In genomic region chr9:45983676-45984408, GRCm38 (mm10) we compare ENCODE assay signal across 7 mouse cellular contexts. TPM values are rescaled to one million over a fixed set of nuclear protein-coding genes. Genes with fewer than 3 reads are reported as not detected.
DNase-seq lines count a peak whose midpoint lies in the region; ATAC-seq and TF ChIP-seq lines count a peak whose summit lies in the region.

No protein-coding gene starts in this region.

- H3K4me3 ChIP-seq in C2C12 (ENCODE audit: insufficient read depth, poor library complexity, severe bottlenecking) (peak overlapping the region; percentile 55), ES-E14 (ENCODE audit: insufficient read depth in 1 of 2, low read depth in 1 of 2, low read length in 2 of 2, poor library complexity in 1 of 2, severe bottlenecking in 1 of 2) (peak overlapping the region; percentile 73 to 86)
- H3K4me3 ChIP-seq in kidney, embryonic 14.5 days (ENCODE audit: low read length): peak overlapping the region; percentile 83
- H3K4me3 ChIP-seq in lung, embryonic 15.5 days: peak overlapping the region; percentile 90
- peak overlapping the region; percentile 97 for H3K4me3 ChIP-seq in neural tube, embryonic 14.5 days (ENCODE audit: low read depth, low read length)

- H3ac ChIP-seq in C2C12 (ENCODE audit: control insufficient read depth, insufficient read length, low read depth): peak overlapping the region; percentile 96

- H3K4me1 ChIP-seq in ES-E14 (ENCODE audit: control insufficient read depth in 2 of 2, insufficient read depth in 2 of 2, low read length in 2 of 2, poor library complexity in 1 of 2): peaks cover 4 to 12% of the 10 kb centered on the region in 2 experiments; a peak in 1 of 4 replicates
- peaks cover 7% of the 10 kb centered on the region; the same call in 1 of the 2 replicates for H3K4me1 ChIP-seq in kidney, embryonic 14.5 days (ENCODE audit: control insufficient read depth, insufficient read depth, low read length)
- peaks cover 25% of the 10 kb centered on the region for H3K4me1 ChIP-seq in lung, embryonic 15.5 days
- H3K4me1 ChIP-seq in neural tube, embryonic 14.5 days (ENCODE audit: control insufficient read depth, insufficient read depth, low read length): peaks cover 29% of the 10 kb centered on the region

- peaks cover 63% of the 10 kb centered on the region for H3K79me2 ChIP-seq in C2C12 (ENCODE audit: control insufficient read depth, insufficient read depth)

- no peaks in the 10 kb centered on the region for H3K27me3 ChIP-seq in C2C12 (ENCODE audit: control insufficient read depth, insufficient read depth, insufficient read length)
- H3K27me3 ChIP-seq in kidney, embryonic 14.5 days (ENCODE audit: control insufficient read depth, insufficient read depth, low read length): no peaks in the 10 kb centered on the region
- no peaks in the 10 kb centered on the region for H3K27me3 ChIP-seq in lung, embryonic 15.5 days
- no peaks in the 10 kb centered on the region for H3K27me3 ChIP-seq in neural tube, embryonic 14.5 days (ENCODE audit: control insufficient read depth, insufficient read depth, low read length)

- in situ Hi-C loops in ES-E14 (cut with MboI; ENCODE audit: low sequenced_read_pairs in 2 of 2, unreplicated experiment in 2 of 2): no loop called here

- no peaks in the 10 kb centered on the region for H3K9me3 ChIP-seq in ES-E14 (ENCODE audit: control insufficient read depth, insufficient read depth, low read depth, low read length)
- no peaks in the 10 kb centered on the region for H3K9me3 ChIP-seq in kidney, embryonic 14.5 days (ENCODE audit: control insufficient read depth, low read length)
- no peaks in the 10 kb centered on the region for H3K9me3 ChIP-seq in lung, embryonic 15.5 days
- no peaks in the 10 kb centered on the region for H3K9me3 ChIP-seq in neural tube, embryonic 14.5 days (ENCODE audit: control insufficient read depth, low read length)

- WGBS in kidney, embryonic 14.5 days: under 1% methylated on average over 23 of the region's 23 CpGs
- WGBS in lung, embryonic 15.5 days: under 1% methylated on average over 23 of the region's 23 CpGs
- 1% methylated on average over 23 of the region's 23 CpGs for WGBS in neural tube, embryonic 14.5 days

- TF ChIP-seq CTCF in C2C12 (IDR thresholded peaks at IDR 0.05; ENCODE audit: control insufficient read depth, insufficient read depth, insufficient read length): no peak

- no peak; the same call in 1 of the 2 replicates for ATAC-seq in kidney, embryonic 14.5 days (ENCODE audit: low FRiP score, low TSS enrichment)
- no peak for ATAC-seq in lung, embryonic 15.5 days (ENCODE audit: borderline replicate concordance, extremely low read depth, low FRiP score, low TSS enrichment)
- ATAC-seq in neural tube, embryonic 14.5 days (ENCODE audit: low read depth): no peak

- DNase-seq in ES-E14 (ENCODE audit: low read depth, low spot score): no peak
- peak; percentile 65 to 70 for DNase-seq in cerebellum, postnatal 10 days
- DNase-seq in heart, adult 18-20 months: peak; percentile 9 to 58

- H3K36me3 ChIP-seq in C2C12 (ENCODE audit: control insufficient read depth, insufficient read depth) (peaks cover 15% of the 10 kb centered on the region), ES-E14 (ENCODE audit: control insufficient read depth, insufficient read depth, low read length, poor library complexity, severe bottlenecking) (no peaks in the 10 kb centered on the region)
- H3K36me3 ChIP-seq in kidney, embryonic 14.5 days (ENCODE audit: control insufficient read depth, insufficient read depth, low read length): no peaks in the 10 kb centered on the region
- H3K36me3 ChIP-seq in lung, embryonic 15.5 days: no peaks in the 10 kb centered on the region
- no peaks in the 10 kb centered on the region for H3K36me3 ChIP-seq in neural tube, embryonic 14.5 days (ENCODE audit: control insufficient read depth, insufficient read depth, low read length)

- no peak overlapping the region; the same call in 1 of the 2 replicates for H3K27ac ChIP-seq in ES-E14 (ENCODE audit: insufficient read depth, low read depth, low read length, poor library complexity, severe bottlenecking)
- peak overlapping the region; percentile 94 for H3K27ac ChIP-seq in kidney, embryonic 14.5 days (ENCODE audit: low read depth, low read length)
- peak overlapping the region; percentile 92 for H3K27ac ChIP-seq in lung, embryonic 15.5 days
- peak overlapping the region; percentile 92 for H3K27ac ChIP-seq in neural tube, embryonic 14.5 days (ENCODE audit: low read depth, low read length)

- peak overlapping the region; percentile 93 for H3K9ac ChIP-seq in ES-E14 (ENCODE audit: insufficient read depth, low read depth, low read length, poor library complexity, severe bottlenecking)
- H3K9ac ChIP-seq in kidney, embryonic 14.5 days (ENCODE audit: low read depth, low read length): peak overlapping the region; percentile 93
- peak overlapping the region; percentile 93 for H3K9ac ChIP-seq in lung, embryonic 15.5 days
- H3K9ac ChIP-seq in neural tube, embryonic 14.5 days (replicated peaks; ENCODE audit: low read depth, low read length): peak overlapping the region; percentile 95

- peaks cover 52% of the 10 kb centered on the region for H3K79me3 ChIP-seq in C2C12 (ENCODE audit: low read depth)

- H3K4me2 ChIP-seq in kidney, embryonic 14.5 days (replicated peaks; ENCODE audit: low read depth, low read length): peak overlapping the region; percentile 59
- peak overlapping the region; percentile 78 for H3K4me2 ChIP-seq in lung, embryonic 15.5 days
- H3K4me2 ChIP-seq in neural tube, embryonic 14.5 days (ENCODE audit: low read depth, low read length): peak overlapping the region; percentile 89

TF ChIP-seq in C2C12, 6 proteins besides CTCF, POLR2A, EP300 and RAD21:
- TF ChIP-seq MAX (IDR thresholded peaks at IDR 0.05) (no peak), MYOG (IDR thresholded peaks at IDR 0.05; ENCODE audit: control insufficient read depth, extremely low read depth, insufficient read length) (no peak), MYOD1 (IDR thresholded peaks at IDR 0.05; ENCODE audit: control insufficient read depth, insufficient read length, low read depth) (no peak), CEBPB (IDR thresholded peaks at IDR 0.05; ENCODE audit: low read depth) (no peak), USF1 (IDR thresholded peaks at IDR 0.05; ENCODE audit: low read depth) (no peak), FOSL1 (IDR thresholded peaks at IDR 0.05; ENCODE audit: insufficient read depth, low read length, poor library complexity, severe bottlenecking) (no peak)

TF ChIP-seq in ES-E14, 5 proteins besides CTCF, POLR2A, EP300 and RAD21:
- TF ChIP-seq ZC3H11A (IDR thresholded peaks at IDR 0.05; ENCODE audit: borderline replicate concordance, low read depth, low read length): no peak
- TF ChIP-seq ZNF384 (IDR thresholded peaks at IDR 0.05; ENCODE audit: low read depth, low read length): peak; percentile 86
- TF ChIP-seq MAFK (IDR thresholded peaks at IDR 0.05; ENCODE audit: insufficient read depth, low read depth, low read length): no peak
- TF ChIP-seq CHD2 (IDR thresholded peaks at IDR 0.05; ENCODE audit: low read depth, low read length): no peak
- no peak for TF ChIP-seq HCFC1 (IDR thresholded peaks at IDR 0.05; ENCODE audit: borderline replicate concordance, insufficient read depth, low read length)

RNA-seq across cellular contexts. Expression of gene Pafah1b2, which starts 28.6 kb away (rescaled TPM):
- polyA plus RNA-seq in C2C12 (2012; fragmentation: generic; extraction: Trizol): 82.4 TPM
- 51.1 and 64.9 TPM in 2 replicates for total RNA-seq in ES-E14 (2012; rRNA removed)
- 10 to 100 TPM; 52.3 to 58.0 TPM for total RNA-seq in heart, adult 18-20 months (2021)
- 125 and 177 TPM in 2 replicates for polyA plus RNA-seq in kidney, embryonic 14.5 days (2014; fragmentation: Nextera tagmentation; extraction: Ambion mirVana)
- 174 and 175 TPM in 2 replicates for polyA plus RNA-seq in lung, embryonic 15.5 days (2015; fragmentation: Nextera tagmentation; extraction: Ambion mirVana)
- polyA plus RNA-seq in neural tube, embryonic 14.5 days (2014; fragmentation: Nextera tagmentation; extraction: Ambion mirVana): 307 and 318 TPM in 2 replicates

RNA-seq across cellular contexts. Expression of gene Sik3, which starts 28.8 kb away (rescaled TPM):
- 32.0 TPM for polyA plus RNA-seq in C2C12 (2012; fragmentation: generic; extraction: Trizol)
- total RNA-seq in ES-E14 (2012; rRNA removed): 18.9 and 25.3 TPM in 2 replicates
- 10 to 100 TPM; 67.9 to 69.1 TPM for total RNA-seq in heart, adult 18-20 months (2021)
- 10.1 and 11.2 TPM in 2 replicates for polyA plus RNA-seq in kidney, embryonic 14.5 days (2014; fragmentation: Nextera tagmentation; extraction: Ambion mirVana)
- 12.8 TPM in 2 replicates for polyA plus RNA-seq in lung, embryonic 15.5 days (2015; fragmentation: Nextera tagmentation; extraction: Ambion mirVana)
- polyA plus RNA-seq in neural tube, embryonic 14.5 days (2014; fragmentation: Nextera tagmentation; extraction: Ambion mirVana): 10.5 TPM in 2 replicates

RNA-seq across cellular contexts. Expression of gene Sidt2, which starts 28.8 kb away (rescaled TPM):
- 50.2 TPM for polyA plus RNA-seq in C2C12 (2012; fragmentation: generic; extraction: Trizol)
- 44.7 and 50.3 TPM in 2 replicates for total RNA-seq in ES-E14 (2012; rRNA removed)
- 10 to 100 TPM; 57.6 to 67.8 TPM for total RNA-seq in heart, adult 18-20 months (2021)
- 26.8 and 42.3 TPM in 2 replicates for polyA plus RNA-seq in kidney, embryonic 14.5 days (2014; fragmentation: Nextera tagmentation; extraction: Ambion mirVana)
- polyA plus RNA-seq in lung, embryonic 15.5 days (2015; fragmentation: Nextera tagmentation; extraction: Ambion mirVana): 31.6 and 36.9 TPM in 2 replicates
- 45.7 and 52.0 TPM in 2 replicates for polyA plus RNA-seq in neural tube, embryonic 14.5 days (2014; fragmentation: Nextera tagmentation; extraction: Ambion mirVana)

RNA-seq across cellular contexts. Expression of gene Tagln, which starts 48.0 kb away (rescaled TPM):
- polyA plus RNA-seq in C2C12 (2012; fragmentation: generic; extraction: Trizol): 737 TPM
- 255 and 575 TPM in 2 replicates for total RNA-seq in ES-E14 (2012; rRNA removed)
- 10 to 100 TPM; 68.3 to 71.6 TPM for total RNA-seq in heart, adult 18-20 months (2021)
- 31.5 and 35.9 TPM in 2 replicates for polyA plus RNA-seq in kidney, embryonic 14.5 days (2014; fragmentation: Nextera tagmentation; extraction: Ambion mirVana)
- polyA plus RNA-seq in lung, embryonic 15.5 days (2015; fragmentation: Nextera tagmentation; extraction: Ambion mirVana): 135 and 151 TPM in 2 replicates
- polyA plus RNA-seq in neural tube, embryonic 14.5 days (2014; fragmentation: Nextera tagmentation; extraction: Ambion mirVana): 5.2 and 5.5 TPM in 2 replicates
